Mouse (Mus musculus) heart, adult 9 months (tissue): ENCODE data around the gene Gm36028.

Experiments
- DNase-seq, 2 experiments: peaks; one replicate each; pipeline ENCODE4 v3.0.0; 2022; ENCODE audit warnings: low spot score in 2 of 2

Gene Gm36028

GRCm38 (mm10) chr16:37860213-37860612 is 733 bp downstream of the Gm36028 start:
- DNase-seq: no peak

GRCm38 (mm10) chr16:37857495-37857894 is 3.5 kb downstream of the Gm36028 start:
- no peak for DNase-seq

GRCm38 (mm10) chr16:37856327-37856726 is 4.6 kb downstream of the Gm36028 start:
- DNase-seq: no peak

GRCm38 (mm10) chr16:37855583-37855982 is 5.4 kb downstream of the Gm36028 start:
- no peak for DNase-seq

GRCm38 (mm10) chr16:37854593-37854992 is 6.4 kb downstream of the Gm36028 start:
- DNase-seq: no peak

- no peak for DNase-seq
Measured at GRCm38 (mm10) chr16:37854054-37854453, 6.9 kb downstream of the Gm36028 start.

GRCm38 (mm10) chr16:37853279-37853678 is 7.7 kb downstream of the Gm36028 start:
- no peak for DNase-seq

- peak; percentile 76 to 84 for DNase-seq
Measured at GRCm38 (mm10) chr16:37851366-37851765, 9.6 kb downstream of the Gm36028 start.

GRCm38 (mm10) chr16:37847081-37847480 is 13.9 kb downstream of the Gm36028 start:
- no peak for DNase-seq

- no peak for DNase-seq
Measured at GRCm38 (mm10) chr16:37845202-37845925, 15.6 kb downstream of the Gm36028 start.

- no peak for DNase-seq
Measured at GRCm38 (mm10) chr16:37843740-37844139, 17.2 kb downstream of the Gm36028 start.

- DNase-seq: no peak
Measured at GRCm38 (mm10) chr16:37842439-37842838, 18.5 kb downstream of the Gm36028 start.

GRCm38 (mm10) chr16:37837571-37837970 is 23.4 kb downstream of the Gm36028 start:
- no peak for DNase-seq

GRCm38 (mm10) chr16:37831041-37831440 is 29.9 kb downstream of the Gm36028 start:
- peak; percentile 34 to 43 for DNase-seq

- no peak for DNase-seq
Measured at GRCm38 (mm10) chr16:37826286-37826685, 34.7 kb downstream of the Gm36028 start.

GRCm38 (mm10) chr16:37824778-37825505 is 36.0 kb downstream of the Gm36028 start:
- no peak for DNase-seq

- DNase-seq: no peak
Measured at GRCm38 (mm10) chr16:37823949-37824348, 37.0 kb downstream of the Gm36028 start.

- no peak for DNase-seq
Measured at GRCm38 (mm10) chr16:37817986-37818385, 43.0 kb downstream of the Gm36028 start.

- DNase-seq: peak; percentile 80 to 87
Measured at GRCm38 (mm10) chr16:37814383-37814971, 46.5 kb downstream of the Gm36028 start.

- no peak for DNase-seq
Measured at GRCm38 (mm10) chr16:37813691-37814382, 47.1 kb downstream of the Gm36028 start.

- DNase-seq: peak; percentile 41 to 44
Measured at GRCm38 (mm10) chr16:37812474-37812886, 48.5 kb downstream of the Gm36028 start.

- no peak for DNase-seq
Measured at GRCm38 (mm10) chr16:37811874-37812273, 49.1 kb downstream of the Gm36028 start.
